Mouse (Mus musculus): ENCODE measurements around the gene Gm17018. TPM values are rescaled to one million over a fixed set of nuclear protein-coding genes. Genes with fewer than 3 reads are reported as not detected.

The Gm17018 gene
- polyA plus RNA-seq, 1 experiment from 2014 or later, result 20.9 TPM

GRCm38 (mm10) chr19:45614928-45615327 is 54.5 kb downstream of the Gm17018 start:
- H3K27ac ChIP-seq, result no peak overlapping the region
- 91% methylated on average over 3 of the region's 3 CpGs for WGBS (ENCODE audit: missing documents)

DNA sequence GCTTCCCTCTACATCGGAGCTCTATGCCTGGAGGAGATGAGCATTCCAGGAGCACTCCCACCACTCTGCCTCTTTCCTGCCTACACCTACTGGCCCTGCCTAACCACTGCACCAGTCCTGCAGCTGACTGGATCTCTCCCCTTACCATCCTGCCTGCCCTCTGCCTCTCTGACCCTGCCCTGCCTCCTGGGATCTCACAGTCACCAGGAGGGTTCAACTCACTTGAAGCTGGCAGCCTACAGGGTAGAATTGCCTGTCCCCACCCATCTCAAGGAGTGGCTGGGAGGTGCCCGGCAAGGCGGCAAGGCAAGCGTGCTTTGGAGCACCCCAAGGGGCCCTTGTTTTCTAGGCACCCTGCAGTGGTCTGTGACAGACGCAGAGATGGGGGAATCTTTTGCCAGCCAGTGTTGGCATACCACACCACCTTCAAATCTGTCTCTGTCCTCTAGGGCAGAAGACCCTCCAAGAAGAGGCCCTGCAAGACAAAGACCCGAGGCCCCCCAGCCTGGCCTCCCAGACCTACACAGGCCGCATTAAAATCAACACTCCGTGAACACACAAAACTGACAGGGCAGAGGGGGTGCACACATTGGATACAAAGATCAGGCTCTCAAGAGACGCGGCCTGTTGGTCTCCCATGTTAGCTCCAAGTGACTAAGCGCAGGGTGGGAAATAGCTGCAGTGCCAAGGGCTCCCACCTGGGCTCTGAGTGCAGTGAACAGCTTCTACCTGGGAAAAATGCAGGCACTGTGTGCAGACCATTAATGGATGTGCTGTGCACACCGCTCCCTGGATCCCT is 55.2 kb downstream of the Gm17018 start:
- H3K36me3 ChIP-seq (ENCODE audit: inconsistent target), result no peaks in the 10 kb centered on the region
- 93% methylated on average over 11 of the region's 12 CpGs for WGBS (ENCODE audit: missing documents)

More at GRCm38 (mm10) chr19:45614928-45615327, 54.5 kb downstream of the Gm17018 start:
- Histone ChIP-seq H3K36me3 (ENCODE audit: inconsistent target) (no peaks in the 10 kb centered on the region), H3K4me3 (ENCODE audit: inconsistent target) (no peak overlapping the region), H3K79me2 (ENCODE audit: inconsistent target) (no peaks in the 10 kb centered on the region)

GRCm38 (mm10) chr19:45616214-45616518 is 55.8 kb downstream of the Gm17018 start:
- H3K79me2 ChIP-seq (ENCODE audit: inconsistent target), result no peaks in the 10 kb centered on the region
- WGBS (ENCODE audit: missing documents), result 91% methylated on average over 4 of the region's 4 CpGs
- no peaks in the 10 kb centered on the region for H3K36me3 ChIP-seq (ENCODE audit: inconsistent target)
- H3K27ac ChIP-seq, result no peak overlapping the region
- H3K4me3 ChIP-seq (ENCODE audit: inconsistent target), result no peak overlapping the region

More for the DNA sequence above, 55.2 kb downstream of the Gm17018 start:
- Histone ChIP-seq H3K4me3 (ENCODE audit: inconsistent target) (no peak overlapping the region), H3K79me2 (ENCODE audit: inconsistent target) (no peaks in the 10 kb centered on the region), H3K27ac (no peak overlapping the region)

DNA sequence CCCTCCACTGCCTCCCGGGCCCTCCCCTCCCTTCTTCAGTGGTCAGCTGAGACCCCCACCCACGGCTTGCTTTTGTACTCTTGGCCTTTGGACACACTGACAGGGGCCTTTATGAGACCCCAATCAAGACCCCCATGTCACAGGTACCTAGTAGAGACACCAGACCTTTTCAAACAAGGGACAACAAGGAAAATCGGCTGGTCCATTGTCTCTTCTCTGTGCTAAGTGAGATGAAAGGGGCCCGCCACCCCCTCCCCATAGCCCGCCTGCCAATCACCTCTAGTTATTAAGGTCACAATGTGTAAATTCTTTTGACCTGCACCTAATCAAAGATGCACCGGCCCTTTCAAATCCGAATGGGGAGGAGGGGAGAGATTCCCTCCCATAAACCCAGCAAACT is 56.3 kb downstream of the Gm17018 start:
- Histone ChIP-seq H3K36me3 (ENCODE audit: inconsistent target) (no peaks in the 10 kb centered on the region), H3K27ac (no peak overlapping the region), H3K79me2 (ENCODE audit: inconsistent target) (no peaks in the 10 kb centered on the region), H3K4me3 (ENCODE audit: inconsistent target) (no peak overlapping the region)
- WGBS (ENCODE audit: missing documents), result 91% methylated on average over 6 of the region's 7 CpGs

DNA sequence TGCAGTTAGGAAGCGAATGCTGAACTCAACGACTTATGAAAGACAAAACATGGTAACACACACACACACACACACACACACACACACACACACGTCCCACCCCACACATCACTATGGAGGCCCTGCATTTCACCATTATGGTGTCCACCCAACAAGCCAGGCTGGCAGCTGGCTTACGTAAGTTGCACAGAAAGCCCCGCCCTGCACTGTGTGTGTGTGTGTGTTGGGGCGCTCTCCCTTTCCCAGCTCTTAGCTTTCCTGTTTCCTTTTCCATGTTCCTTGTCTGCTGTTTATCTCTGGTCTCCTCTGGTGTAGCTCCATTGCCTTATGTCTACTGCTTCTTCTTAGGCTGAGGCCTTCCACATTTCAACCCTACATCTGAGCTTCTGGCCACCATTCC is 57.8 kb downstream of the Gm17018 start:
- 90% methylated on average over 2 of the region's 6 CpGs for WGBS (ENCODE audit: missing documents)
- Histone ChIP-seq H3K36me3 (ENCODE audit: inconsistent target) (no peaks in the 10 kb centered on the region), H3K4me3 (ENCODE audit: inconsistent target) (no peak overlapping the region), H3K27ac (no peak overlapping the region), H3K79me2 (ENCODE audit: inconsistent target) (no peaks in the 10 kb centered on the region)

GRCm38 (mm10) chr19:45619744-45620501 is 59.5 kb downstream of the Gm17018 start:
- H3K27ac ChIP-seq, result no peak overlapping the region
- 91% methylated on average over 11 of the region's 14 CpGs for WGBS (ENCODE audit: missing documents)
- H3K36me3 ChIP-seq (ENCODE audit: inconsistent target), result peaks cover 2% of the 10 kb centered on the region; the same call in 1 of the 2 replicates
- H3K4me3 ChIP-seq (ENCODE audit: inconsistent target), result no peak overlapping the region
- H3K79me2 ChIP-seq (ENCODE audit: inconsistent target), result no peaks in the 10 kb centered on the region

DNA sequence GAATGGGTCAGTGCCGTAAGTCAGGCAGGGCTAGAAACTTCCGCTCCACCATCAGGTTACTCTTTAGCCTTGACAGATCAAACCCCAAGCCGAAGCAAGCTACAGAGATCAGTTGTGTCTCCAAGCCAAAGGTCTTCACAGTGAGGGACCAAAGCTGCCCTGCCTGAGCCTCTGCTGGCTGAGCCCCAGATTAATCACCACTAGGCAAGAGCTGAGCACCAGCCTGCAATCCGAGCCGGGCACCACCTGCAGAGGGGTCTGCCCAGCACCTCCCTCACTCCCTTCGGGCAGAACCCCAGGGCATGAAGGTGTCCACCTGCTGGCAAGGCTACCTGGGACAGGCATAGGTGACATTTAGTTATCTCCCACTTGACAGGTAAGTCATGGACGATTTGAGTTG is 60.6 kb downstream of the Gm17018 start:
- WGBS (ENCODE audit: missing documents), result 97% methylated on average over 7 of the region's 7 CpGs
- no peak overlapping the region for H3K27ac ChIP-seq

DNA sequence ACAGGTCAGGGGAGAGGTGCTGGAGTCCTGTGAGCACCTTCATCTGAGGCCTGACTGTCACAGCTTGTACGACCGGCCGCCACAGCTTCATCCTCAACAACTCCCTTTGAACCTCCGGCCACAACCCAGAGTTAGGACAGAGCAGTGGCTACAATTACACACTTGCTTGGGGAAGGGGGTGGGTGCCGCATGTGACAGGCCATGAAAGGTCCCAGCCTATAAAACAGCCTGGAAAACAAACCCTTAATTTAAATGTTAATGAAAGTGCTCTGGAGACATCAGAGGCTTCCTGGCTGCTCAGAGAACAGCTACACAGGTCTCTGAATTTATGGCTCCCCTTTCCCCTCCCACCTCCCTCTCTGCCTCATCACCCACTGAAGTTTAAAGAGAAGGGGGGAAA is 61.7 kb downstream of the Gm17018 start:
- Histone ChIP-seq H3K4me3 (ENCODE audit: inconsistent target) (no peak overlapping the region), H3K27ac (no peak overlapping the region), H3K79me2 (ENCODE audit: inconsistent target) (no peaks in the 10 kb centered on the region), H3K36me3 (ENCODE audit: inconsistent target) (peaks cover 11% of the 10 kb centered on the region; the same call in 1 of the 2 replicates)
- WGBS (ENCODE audit: missing documents), result 97% methylated on average over 5 of the region's 5 CpGs

More for the DNA sequence above, 60.6 kb downstream of the Gm17018 start:
- peaks cover 11% of the 10 kb centered on the region; the same call in 1 of the 2 replicates for H3K36me3 ChIP-seq (ENCODE audit: inconsistent target)
- H3K4me3 ChIP-seq (ENCODE audit: inconsistent target), result no peak overlapping the region
- no peaks in the 10 kb centered on the region for H3K79me2 ChIP-seq (ENCODE audit: inconsistent target)

DNA sequence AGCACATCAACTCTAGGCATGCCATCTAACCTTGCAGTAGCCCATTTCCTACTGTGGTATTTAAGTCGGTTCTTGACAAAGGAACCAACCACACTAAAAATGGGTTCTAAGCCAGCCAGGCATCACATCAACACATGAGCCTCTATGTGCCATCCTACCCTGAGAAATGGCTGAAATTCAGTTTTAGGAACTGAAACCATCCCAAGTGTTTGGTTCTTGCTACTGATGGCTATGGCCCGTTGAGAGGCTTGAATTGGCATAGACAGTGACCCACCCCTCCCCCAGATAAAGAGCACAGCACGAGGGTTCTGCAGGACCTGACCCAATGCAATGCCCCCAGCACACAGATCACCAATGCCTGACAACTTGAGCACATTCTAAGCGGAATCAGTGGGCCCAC is 63.3 kb downstream of the Gm17018 start:
- 28% methylated on average over 4 of the region's 4 CpGs for WGBS (ENCODE audit: missing documents)
- Histone ChIP-seq H3K27ac (no peak overlapping the region), H3K4me3 (ENCODE audit: inconsistent target) (no peak overlapping the region), H3K36me3 (ENCODE audit: inconsistent target) (peaks cover 11% of the 10 kb centered on the region; the same call in 1 of the 2 replicates), H3K79me2 (ENCODE audit: inconsistent target) (no peaks in the 10 kb centered on the region)

DNA sequence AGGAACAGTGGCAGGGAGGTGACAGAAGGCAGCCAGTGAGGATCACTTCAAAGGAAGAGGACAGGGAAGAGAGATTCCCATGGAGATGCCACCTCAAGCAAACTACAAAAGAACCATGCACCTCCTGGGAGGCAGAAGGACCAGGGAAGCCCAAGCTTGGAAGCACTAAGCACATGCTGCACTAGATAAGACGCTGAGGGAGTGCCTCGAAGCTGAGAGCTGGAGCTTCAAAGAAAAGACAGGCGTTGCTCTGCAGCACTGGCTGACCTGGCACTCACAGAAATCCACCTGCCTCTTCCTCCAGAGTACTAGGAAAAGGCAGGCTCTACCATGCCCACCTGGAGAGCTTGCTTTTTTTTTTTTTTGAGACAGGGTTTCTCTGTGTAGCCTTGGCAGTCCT is 66.6 kb downstream of the Gm17018 start:
- Histone ChIP-seq H3K4me3 (ENCODE audit: inconsistent target) (no peak overlapping the region), H3K27ac (no peak overlapping the region), H3K36me3 (ENCODE audit: inconsistent target) (peaks cover 11% of the 10 kb centered on the region; the same call in 1 of the 2 replicates), H3K79me2 (ENCODE audit: inconsistent target) (no peaks in the 10 kb centered on the region)
- WGBS (ENCODE audit: missing documents), result 98% methylated on average over 3 of the region's 3 CpGs

DNA sequence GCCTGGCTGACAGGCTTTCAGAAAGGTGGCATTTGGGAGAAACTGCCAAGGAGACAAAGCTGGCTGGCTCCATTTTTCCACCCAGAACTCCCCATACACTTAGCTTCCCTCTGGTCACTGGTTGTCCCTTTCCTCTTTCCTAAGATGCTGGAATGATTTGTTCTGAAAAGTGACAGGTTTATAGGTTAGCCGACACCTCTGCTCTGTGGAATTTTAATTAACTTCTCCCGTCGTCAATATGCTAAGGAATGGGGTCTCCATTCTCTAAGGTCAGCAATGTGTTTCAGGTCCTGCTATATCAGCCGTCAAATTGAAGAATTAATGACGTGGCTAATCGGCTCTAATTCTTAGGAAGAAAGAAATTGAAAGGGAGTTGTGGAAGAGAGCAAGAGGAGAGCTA is 68.2 kb downstream of the Gm17018 start:
- WGBS (ENCODE audit: missing documents), result 94% methylated on average over 6 of the region's 6 CpGs
- H3K36me3 ChIP-seq (ENCODE audit: inconsistent target), result peaks cover 11% of the 10 kb centered on the region; the same call in 1 of the 2 replicates
- no peak overlapping the region for H3K4me3 ChIP-seq (ENCODE audit: inconsistent target)
- no peak overlapping the region for H3K27ac ChIP-seq
- no peaks in the 10 kb centered on the region for H3K79me2 ChIP-seq (ENCODE audit: inconsistent target)

GRCm38 (mm10) chr19:45629219-45629618 is 68.8 kb downstream of the Gm17018 start:
- Histone ChIP-seq H3K79me2 (ENCODE audit: inconsistent target) (no peaks in the 10 kb centered on the region), H3K4me3 (ENCODE audit: inconsistent target) (no peak overlapping the region), H3K27ac (no peak overlapping the region), H3K36me3 (ENCODE audit: inconsistent target) (peaks cover 14% of the 10 kb centered on the region; the same call in 1 of the 2 replicates)
- 100% methylated on average over 1 of the region's 3 CpGs for WGBS (ENCODE audit: missing documents)
